Mouse (Mus musculus): ENCODE measurements around the gene Taok3. TPM values are rescaled to one million over a fixed set of nuclear protein-coding genes. Genes with fewer than 3 reads are reported as not detected.

The Taok3 gene
- total and polyA plus RNA-seq, 3 experiments: 8.3 to 35.0 (median 17.4) TPM

DNA sequence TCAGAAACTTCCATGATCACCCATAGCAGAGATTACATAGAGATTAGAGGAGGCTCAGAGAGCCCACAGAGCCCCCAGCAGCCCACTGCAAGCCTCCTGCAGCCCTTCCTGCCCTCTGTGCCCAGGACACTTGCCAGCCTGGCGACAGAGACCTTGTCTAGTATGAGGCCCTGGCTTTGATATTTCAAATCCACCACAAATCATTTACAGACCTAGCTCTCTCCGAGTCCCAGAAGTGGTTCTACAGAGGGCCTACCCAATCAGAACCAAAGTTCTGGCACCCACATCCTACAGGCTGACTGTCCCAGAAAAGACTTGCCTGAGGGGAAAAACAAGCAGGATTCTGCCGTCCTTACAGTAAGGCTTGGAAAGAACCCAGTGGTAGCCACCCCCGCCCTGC, 165.3 kb downstream of the Taok3 start:
- peaks cover 4% of the 10 kb centered on the region for H3K27me3 ChIP-seq (replicated peaks)
- in situ Hi-C loops (cut with MboI; ENCODE audit: low pct_ligation_motif_present, low pct_unique_long_range_greater_than_20kb, low sequenced_read_pairs) (loop anchor here (10.0 kb wide), 1 partner anchor 170 kb away; the partner anchor contains the start of gene Suds3), dilution Hi-C loops (cut with MboI; ENCODE audit: extremely low pct_ligation_motif_present, extremely low pct_unique_long_range_greater_than_20kb, low sequenced_read_pairs) (no loop called here)
- no peak overlapping the region for H3K9ac ChIP-seq (ENCODE audit: insufficient read depth, low read depth)
- peaks cover 5 to 21% of the 10 kb centered on the region in 2 experiments for H3K4me1 ChIP-seq (ENCODE audit: control insufficient read depth in 1 of 2, insufficient read depth in 2 of 2)
- no peak overlapping the region for H3K27ac ChIP-seq (ENCODE audit: insufficient read depth, low read depth)
- no peak overlapping the region for H3K4me3 ChIP-seq (replicated peaks in 1 of 3; ENCODE audit: low read depth in 2 of 3, low read length in 2 of 3, poor library complexity in 1 of 3)
- TF ChIP-seq MXI1 (IDR thresholded peaks at IDR 0.05; ENCODE audit: low read depth, low read length): no peak
- no peak for TF ChIP-seq MYC (IDR thresholded peaks at IDR 0.05; ENCODE audit: low read depth, low read length)
- no peak for TF ChIP-seq JUND (conservative IDR thresholded peaks at IDR 0.05; ENCODE audit: low read depth, low read length)
- TF ChIP-seq CTCF (conservative IDR thresholded peaks at IDR 0.05 in 1 of 2, IDR thresholded peaks at IDR 0.05 in 1 of 2; ENCODE audit: low read depth in 2 of 2, low read length in 2 of 2): no peak
- no peak for TF ChIP-seq BHLHE40 (IDR thresholded peaks at IDR 0.05; ENCODE audit: low read depth, low read length)
- no peak for TF ChIP-seq NELFE (IDR thresholded peaks at IDR 0.05; ENCODE audit: low read depth, low read length)
- TF ChIP-seq CHD2 (IDR thresholded peaks at IDR 0.05; ENCODE audit: low read length): no peak
- TF ChIP-seq KAT2A (IDR thresholded peaks at IDR 0.05; ENCODE audit: insufficient replicate concordance, low read length): no peak
- no peak for TF ChIP-seq ETS1 (conservative IDR thresholded peaks at IDR 0.05; ENCODE audit: low read depth, low read length)
- no peak for TF ChIP-seq IRF4 (IDR thresholded peaks at IDR 0.05; ENCODE audit: low read depth, low read length)
- TF ChIP-seq MAZ (IDR thresholded peaks at IDR 0.05; ENCODE audit: low read depth, low read length): no peak
- no peak for TF ChIP-seq MEF2A (IDR thresholded peaks at IDR 0.05; ENCODE audit: borderline replicate concordance, low read depth, low read length)
- TF ChIP-seq USF1 (IDR thresholded peaks at IDR 0.05; ENCODE audit: low read depth, low read length): no peak
- peaks cover 22% of the 10 kb centered on the region for H3K79me2 ChIP-seq (replicated peaks; ENCODE audit: control insufficient read depth, extremely low read depth, insufficient read depth, poor library complexity, severe bottlenecking)
- H3K4me2 ChIP-seq (ENCODE audit: insufficient read depth, low read depth, poor library complexity, severe bottlenecking): 0 out of 2 replicates have a peak overlapping the region, but pooled peaks have one; percentile 93
- H3K36me3 ChIP-seq (replicated peaks in 1 of 2; ENCODE audit: control insufficient read depth in 1 of 2, insufficient read depth in 1 of 2, low read length in 1 of 2): peaks cover 39 to 50% of the 10 kb centered on the region in 2 experiments
- peaks cover 2% of the 10 kb centered on the region for H3K9me3 ChIP-seq (replicated peaks; ENCODE audit: low read length)
- DNase-seq (ENCODE audit: extremely low read depth): no peak

DNA sequence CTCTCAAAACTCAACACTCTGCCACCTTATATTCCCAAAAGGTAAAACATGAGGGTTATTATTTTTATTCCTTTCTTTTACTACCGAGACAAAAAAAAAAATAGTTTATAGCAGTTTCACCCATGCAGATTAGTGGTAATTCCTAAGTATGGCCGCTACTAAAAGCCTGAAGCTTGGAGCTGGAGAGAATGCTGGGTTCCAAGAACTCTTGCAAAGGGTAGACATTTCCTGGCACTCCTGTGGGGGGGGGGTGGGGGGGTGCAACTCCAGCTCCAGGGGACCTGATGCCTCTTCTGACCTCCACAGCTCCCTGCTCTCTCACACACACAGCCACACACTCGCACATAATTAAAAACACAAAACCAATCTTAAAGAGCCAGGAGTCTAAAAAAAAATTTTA, 166.4 kb downstream of the Taok3 start:
- DNase-seq (ENCODE audit: extremely low read depth): no peak
- in situ Hi-C loops (cut with MboI; ENCODE audit: low pct_ligation_motif_present, low pct_unique_long_range_greater_than_20kb, low sequenced_read_pairs): loop anchor here (10.0 kb wide), 1 partner anchor 171 kb away; the partner anchor contains the start of gene Suds3
- H3K4me1 ChIP-seq (ENCODE audit: control insufficient read depth in 1 of 2, insufficient read depth in 2 of 2): peaks cover 5 to 21% of the 10 kb centered on the region in 2 experiments
- H3K27me3 ChIP-seq (replicated peaks): peaks cover 4% of the 10 kb centered on the region
- TF ChIP-seq ETS1 (conservative IDR thresholded peaks at IDR 0.05; ENCODE audit: low read depth, low read length) (no peak), ELF1 (IDR thresholded peaks at IDR 0.05; ENCODE audit: low read depth, low read length) (no peak), SMC3 (IDR thresholded peaks at IDR 0.05; ENCODE audit: low read depth, low read length) (no peak), JUND (conservative IDR thresholded peaks at IDR 0.05; ENCODE audit: low read depth, low read length) (no peak), ZKSCAN1 (IDR thresholded peaks at IDR 0.05; ENCODE audit: borderline replicate concordance, low read depth, low read length) (no peak), RAD21 (IDR thresholded peaks at IDR 0.05; ENCODE audit: low read depth, low read length) (no peak), NELFE (IDR thresholded peaks at IDR 0.05; ENCODE audit: low read depth, low read length) (no peak), MAFK (IDR thresholded peaks at IDR 0.05; ENCODE audit: insufficient replicate concordance, low read length) (no peak), ZNF384 (IDR thresholded peaks at IDR 0.05; ENCODE audit: low read depth, low read length) (no peak), HCFC1 (IDR thresholded peaks at IDR 0.05; ENCODE audit: low read depth, low read length) (no peak), EP300 (IDR thresholded peaks at IDR 0.05; ENCODE audit: low read length) (no peak), CTCF (conservative IDR thresholded peaks at IDR 0.05 in 1 of 2, IDR thresholded peaks at IDR 0.05 in 1 of 2; ENCODE audit: low read depth in 2 of 2, low read length in 2 of 2) (no peak), CHD2 (IDR thresholded peaks at IDR 0.05; ENCODE audit: low read length) (no peak), SIN3A (IDR thresholded peaks at IDR 0.05; ENCODE audit: low read length) (no peak), MYC (IDR thresholded peaks at IDR 0.05; ENCODE audit: low read depth, low read length) (no peak), NRF1 (IDR thresholded peaks at IDR 0.05; ENCODE audit: low read depth, low read length) (no peak), MAZ (IDR thresholded peaks at IDR 0.05; ENCODE audit: low read depth, low read length) (no peak), RCOR1 (conservative IDR thresholded peaks at IDR 0.05; ENCODE audit: low read depth, low read length) (no peak), MAX (IDR thresholded peaks at IDR 0.05; ENCODE audit: low read length) (no peak), MEF2A (IDR thresholded peaks at IDR 0.05; ENCODE audit: borderline replicate concordance, low read depth, low read length) (no peak)
- H3K27ac ChIP-seq (ENCODE audit: insufficient read depth, low read depth): no peak overlapping the region
- H3K4me2 ChIP-seq (ENCODE audit: insufficient read depth, low read depth, poor library complexity, severe bottlenecking): peak overlapping the region; percentile 93
- peaks cover 22% of the 10 kb centered on the region for H3K79me2 ChIP-seq (replicated peaks; ENCODE audit: control insufficient read depth, extremely low read depth, insufficient read depth, poor library complexity, severe bottlenecking)
- dilution Hi-C loops (cut with MboI; ENCODE audit: extremely low pct_ligation_motif_present, extremely low pct_unique_long_range_greater_than_20kb, low sequenced_read_pairs): no loop called here
- H3K36me3 ChIP-seq (replicated peaks in 1 of 2; ENCODE audit: control insufficient read depth in 1 of 2, insufficient read depth in 1 of 2, low read length in 1 of 2): peaks cover 34 to 39% of the 10 kb centered on the region in 2 experiments
- H3K9ac ChIP-seq (ENCODE audit: insufficient read depth, low read depth): peak overlapping the region; percentile 88
- H3K4me3 ChIP-seq (replicated peaks in 1 of 3; ENCODE audit: low read depth in 2 of 3, low read length in 2 of 3, poor library complexity in 1 of 3): peak overlapping the region; percentile 88 to 96 (median 88)
- H3K9me3 ChIP-seq (replicated peaks; ENCODE audit: low read length): peaks cover 2% of the 10 kb centered on the region
